Mouse (Mus musculus): ENCODE measurements around the gene Gm44503. TPM values are rescaled to one million over a fixed set of nuclear protein-coding genes. Genes with fewer than 3 reads are reported as not detected.

The Gm44503 gene
- 0.02 TPM in 1 of 2 replicates, not detected in the other for polyA plus RNA-seq (2012; rRNA removed)

GRCm38 (mm10) chr9:72958521-72959450 is at the start of gene Gm44503, which contains the start of gene Dyx1c1:
TSS of gene Gm44503 (plus strand) at chr9:72958852.
TSS of gene Dyx1c1 (plus strand) at chr9:72958785.

GRCm38 (mm10) chr9:72925021-72925934 is 33.4 kb upstream of the Gm44503 start, which contains the start of gene Pygo1:
TSS of gene Pygo1 (plus strand) at chr9:72925645.

DNA sequence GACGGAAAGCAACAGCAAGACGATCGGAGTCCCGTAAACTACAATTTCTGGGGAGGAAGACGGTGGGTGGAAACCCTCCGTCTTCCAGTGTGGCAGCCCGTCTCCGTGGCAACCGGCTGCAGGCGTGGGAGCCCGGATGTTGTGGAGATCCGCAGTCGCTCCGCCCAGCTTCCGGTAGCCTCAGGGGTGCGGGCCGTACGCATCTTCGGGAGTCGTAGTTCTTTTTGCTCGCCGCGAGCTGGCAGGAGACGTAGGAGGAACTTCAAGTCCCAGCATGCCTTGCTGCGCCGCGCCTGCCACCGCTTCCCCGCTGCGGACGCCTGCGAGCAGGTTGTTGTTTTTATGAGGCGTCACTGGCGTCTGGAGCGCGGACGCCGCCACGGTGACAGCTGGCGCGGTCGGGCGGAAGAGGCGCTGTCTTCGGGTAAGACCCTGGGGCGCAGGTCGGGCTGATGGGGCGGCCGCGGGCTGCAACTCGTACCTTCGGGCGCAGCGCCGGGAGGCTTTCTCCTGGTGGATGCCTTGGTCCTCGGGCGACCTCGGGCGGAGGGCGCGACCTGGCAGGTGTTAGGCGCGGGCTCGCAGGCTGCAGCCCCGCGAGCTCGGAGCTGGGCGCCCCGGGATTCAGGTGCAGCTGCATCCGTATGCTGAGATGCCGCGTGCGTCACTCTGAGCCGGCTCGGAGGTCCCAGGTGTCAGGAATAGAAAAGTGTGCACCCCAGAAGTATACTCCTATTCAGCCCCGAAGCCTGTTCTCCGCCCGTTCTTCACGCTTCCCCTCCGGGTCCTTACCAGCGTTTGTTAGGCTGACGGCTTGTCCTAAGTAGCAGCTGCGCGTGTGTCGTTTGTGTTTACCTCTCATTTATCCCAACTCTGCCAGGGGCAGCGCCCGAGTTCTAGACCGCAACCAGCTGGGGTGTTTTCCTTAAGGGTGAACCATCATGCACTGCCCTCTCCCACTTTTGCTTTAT is 26.9 kb downstream of the Gm44503 start, which contains the start of the genes Ccpg1os and Ccpg1:
Gene Ccpg1os, minus strand, starts transcription at position 133 of the 971 bp plus-strand sequence.
Gene Ccpg1, plus strand, starts transcription at position 180 of the 971 bp plus-strand sequence.

GRCm38 (mm10) chr9:73040080-73040479 is 81.4 kb downstream of the Gm44503 start, which contains the start of gene Pigb:
TSS of gene Pigb (minus strand) at chr9:73040378.

DNA sequence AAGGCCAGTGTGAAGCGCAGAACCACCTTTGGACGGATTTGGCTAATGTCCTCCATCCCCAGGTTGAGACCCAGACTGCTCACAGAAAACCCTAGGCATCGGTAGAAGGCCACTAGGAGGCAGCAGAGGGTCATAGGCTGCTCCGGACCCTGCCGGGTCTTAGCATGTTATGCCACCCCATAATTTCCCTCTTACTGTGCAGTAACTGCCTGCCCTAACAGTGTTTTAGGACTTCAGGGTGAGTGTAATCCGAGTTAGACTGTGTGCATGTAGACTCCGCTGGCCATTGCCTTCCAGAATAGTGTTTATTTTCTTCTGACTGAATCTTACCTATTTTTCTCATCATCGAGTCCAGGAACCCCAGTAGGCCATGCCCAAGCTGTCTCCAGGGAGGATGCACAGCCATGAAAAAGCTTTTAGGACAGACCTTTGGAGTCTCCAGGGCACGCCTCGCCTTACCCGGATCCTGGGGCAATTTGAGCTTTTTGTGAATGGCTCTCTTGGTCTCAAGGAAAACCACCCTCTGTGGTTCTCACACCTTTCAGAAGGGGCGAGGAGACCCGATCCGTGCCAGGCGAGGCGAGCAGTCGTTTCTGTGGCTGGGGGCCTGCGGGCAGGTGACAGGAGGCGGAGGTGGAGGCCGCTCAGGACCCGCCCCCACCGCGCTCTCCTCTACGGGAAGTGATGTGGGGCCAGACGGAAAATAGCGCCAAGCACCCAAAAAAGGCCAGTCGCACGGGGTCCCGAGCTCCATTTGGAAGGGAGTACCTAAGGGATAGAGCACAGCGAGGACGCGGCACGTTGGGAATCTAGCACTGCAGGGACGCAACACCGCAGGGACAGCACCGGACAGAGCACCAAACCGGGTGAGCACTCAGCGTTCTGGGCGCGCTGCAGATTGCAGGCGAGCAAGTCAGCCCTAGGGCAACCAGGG is 85.8 kb downstream of the Gm44503 start, which contains the start of gene Rab27a:
Gene Rab27a, plus strand, starts transcription at position 709 of the 934 bp plus-strand sequence.

Other genes starting within 250 kb of the Gm44503 start
- gene Prtg, start 152.0 kb upstream of the Gm44503 start, polyA plus RNA-seq (2012; rRNA removed): 0.01 TPM in 2 replicates
- 0.09 and 0.11 TPM in 2 replicates for gene Pygo1, start 33.2 kb upstream of the Gm44503 start, polyA plus RNA-seq (2012; rRNA removed)
- 0.08 TPM in 1 of 2 replicates, not detected in the other for gene Dyx1c1, start 67 bp upstream of the Gm44503 start, polyA plus RNA-seq (2012; rRNA removed)
- gene Ccpg1os, start 26.5 kb downstream of the Gm44503 start, polyA plus RNA-seq (2012; rRNA removed): 3.1 and 3.8 TPM in 2 replicates
- 2.0 and 3.0 TPM in 2 replicates for gene Ccpg1, start 26.6 kb downstream of the Gm44503 start, polyA plus RNA-seq (2012; rRNA removed)
- 2.3 and 3.5 TPM in 2 replicates for gene Pigb, start 81.5 kb downstream of the Gm44503 start, polyA plus RNA-seq (2012; rRNA removed)
- 11.3 and 14.0 TPM in 2 replicates for gene Rab27a, start 86.0 kb downstream of the Gm44503 start, polyA plus RNA-seq (2012; rRNA removed)
- 0.70 and 2.7 TPM in 2 replicates for gene Khdc3, start 143.0 kb downstream of the Gm44503 start, polyA plus RNA-seq (2012; rRNA removed)
- gene Gm20509, start 143.6 kb downstream of the Gm44503 start, polyA plus RNA-seq (2012; rRNA removed): not detected in 2 replicates
- 2.0 and 3.3 TPM in 2 replicates for gene Rsl24d1, start 154.6 kb downstream of the Gm44503 start, polyA plus RNA-seq (2012; rRNA removed)

All from stomach, adult 2 months (tissue).